Mouse (Mus musculus) stomach, postnatal 0 days (tissue): ENCODE data around the gene Glipr1l3. TPM values are rescaled to one million over a fixed set of nuclear protein-coding genes. Genes with fewer than 3 reads are reported as not detected.
"Not testable (repeated sequence)": the region's sequence is repeated elsewhere in the genome, so short reads cannot be mapped to it uniquely, and the experiment has no call there.

Experiments
- ATAC-seq: fragments of 200-750 bp; cut with Nextera tagmentation; 2 replicates; pipeline ENCODE4 v1.8.0; 2017; ENCODE audit not compliant: low FRiP score, low TSS enrichment
- DNase-seq: peaks from one replicate; pipeline ENCODE4 v3.0.0-alpha.2; 2016; ENCODE audit warnings: low spot score
- H3K27ac ChIP-seq: fragments of 300-500 bp; sonication (generic); replicated peaks from 2 replicates; pipeline ENCODE4 v1.5.1; 2014; ENCODE audit warnings: mild to moderate bottlenecking, control low read depth
- H3K27me3 ChIP-seq: fragments of 300-500 bp; sonication (generic); 2 replicates; pipeline ENCODE4 v1.6.1; 2014; ENCODE audit warnings: low read length; ENCODE audit not compliant: control insufficient read depth, insufficient read depth
- H3K36me3 ChIP-seq: fragments of 300-500 bp; sonication (generic); 2 replicates; pipeline ENCODE4 v1.6.1; 2014; ENCODE audit warnings: low read length, mixed read lengths; ENCODE audit not compliant: control insufficient read depth, insufficient read depth
- H3K4me1 ChIP-seq: fragments of 300-500 bp; sonication (generic); replicated peaks from 2 replicates; pipeline ENCODE4 v1.6.1; 2014; ENCODE audit warnings: antibody characterized with exemption; ENCODE audit not compliant: control insufficient read depth, insufficient read depth
- H3K4me2 ChIP-seq: fragments of 300-500 bp; sonication (generic); replicated peaks from 2 replicates; pipeline ENCODE4 v1.6.1; 2014; ENCODE audit warnings: low read depth, mild to moderate bottlenecking, control low read depth, moderate library complexity
- H3K4me3 ChIP-seq: fragments of 300-500 bp; sonication (generic); 2 replicates; pipeline ENCODE4 v1.5.1; 2014; ENCODE audit warnings: low read depth, low read length, control low read depth
- H3K9ac ChIP-seq: fragments of 300-500 bp; sonication (generic); 2 replicates; pipeline ENCODE4 v1.6.1; 2014; ENCODE audit warnings: mild to moderate bottlenecking, low read length, control low read depth, mixed read lengths
- H3K9me3 ChIP-seq: fragments of 300-500 bp; sonication (generic); 2 replicates; pipeline ENCODE4 v1.6.1; 2016; ENCODE audit warnings: low read length; ENCODE audit not compliant: control insufficient read depth
- CTCF ChIP-seq: IDR thresholded peaks from 2 replicates; pipeline ENCODE4 v1.5.1; 2016; ENCODE audit warnings: antibody characterized with exemption, low read depth, mild to moderate bottlenecking, moderate library complexity
- EP300 ChIP-seq: optimal IDR thresholded peaks from 2 replicates; pipeline ENCODE3; 2016; ENCODE audit warnings: antibody characterized with exemption
- WGBS: fragments of 180-500 bp; shearing (Covaris S2); extraction: QIAGEN DNeasy Blood & Tissue Kit; methylation state at CpG from one replicate; pipeline ENCODE4 v1.1.7; 2014; 5-methylcytosine and 5-hydroxymethylcytosine counted together
- polyA plus RNA-seq: library from polyadenylated mRNA; unstranded; fragments of >200 nt; fragmentation: Nextera tagmentation; extraction: Ambion mirVana; gene quantifications from 2 replicates; pipeline ENCODE4 v1.2.1, GENCODE M21; 2015

The Glipr1l3 gene
- polyA plus RNA-seq = not detected in 2 replicates

GRCm38 (mm10) chr10:112159882-112160560 is at the start of gene Glipr1l3:
TSS of gene Glipr1l3 (minus strand) at chr10:112160327.
- not testable (repeated sequence) for H3K36me3 ChIP-seq, H3K27ac ChIP-seq, H3K27me3 ChIP-seq, H3K4me3 ChIP-seq, H3K4me1 ChIP-seq, H3K9me3 ChIP-seq, H3K9ac ChIP-seq
- WGBS = 21% methylated on average over 15 of the region's 15 CpGs
- DNase-seq = peak; percentile 79
- peak within 1 kb of the TSS; percentile 15; the same call in 1 of the 2 replicates for H3K4me2 ChIP-seq
- peak; percentile 85 for ATAC-seq
- peak; percentile 86 for TF ChIP-seq CTCF

- H3K9me3 ChIP-seq = no peaks in the 10 kb centered on the region
- no peaks in the 10 kb centered on the region for H3K4me1 ChIP-seq
- no peak for ATAC-seq
- H3K4me3 ChIP-seq = no peak overlapping the region
- no peak overlapping the region for H3K4me2 ChIP-seq
- H3K9ac ChIP-seq = no peak overlapping the region
- TF ChIP-seq EP300 (no peak), CTCF (peak; percentile 77)
- DNase-seq = peak; percentile 15
- 59% methylated on average over 2 of the region's 2 CpGs for WGBS
- no peaks in the 10 kb centered on the region for H3K36me3 ChIP-seq
- no peak overlapping the region for H3K27ac ChIP-seq
- no peaks in the 10 kb centered on the region for H3K27me3 ChIP-seq
Observed at GRCm38 (mm10) chr10:112203463-112203862, 43.3 kb upstream of the Glipr1l3 start.

- H3K4me3 ChIP-seq, H3K36me3 ChIP-seq, ATAC-seq, H3K27ac ChIP-seq, H3K9ac ChIP-seq, H3K4me2 ChIP-seq, H3K27me3 ChIP-seq, DNase-seq, H3K9me3 ChIP-seq, H3K4me1 ChIP-seq: not testable (repeated sequence)
- WGBS = 80% methylated on average over 2 of the region's 2 CpGs
Observed at GRCm38 (mm10) chr10:112193919-112194318, 33.8 kb upstream of the Glipr1l3 start.

- not testable (repeated sequence) for H3K4me1 ChIP-seq, H3K36me3 ChIP-seq, H3K4me2 ChIP-seq, H3K27ac ChIP-seq, DNase-seq, H3K9me3 ChIP-seq, H3K27me3 ChIP-seq, ATAC-seq, H3K9ac ChIP-seq, H3K4me3 ChIP-seq
- WGBS = 21% methylated on average over 13 of the region's 13 CpGs
Observed at GRCm38 (mm10) chr10:112177027-112177426, 16.9 kb upstream of the Glipr1l3 start.

GRCm38 (mm10) chr10:112163168-112163766 is 3.1 kb upstream of the Glipr1l3 start, which contains the start of gene Caps2:
TSS of gene Caps2 (plus strand) at chr10:112163621.
- Histone ChIP-seq H3K4me2 (no peak within 1 kb of the TSS), H3K27me3 (no peaks in the 10 kb centered on the region)

GRCm38 (mm10) chr10:112139834-112140233 is 20.3 kb downstream of the Glipr1l3 start:
- Histone ChIP-seq H3K36me3 (no peaks in the 10 kb centered on the region), H3K27me3 (no peaks in the 10 kb centered on the region), H3K4me2 (no peak overlapping the region), H3K4me3 (no peak overlapping the region), H3K27ac (no peak overlapping the region), H3K4me1 (no peaks in the 10 kb centered on the region), H3K9ac (no peak overlapping the region), H3K9me3 (no peaks in the 10 kb centered on the region)
- no peak for DNase-seq
- WGBS = 47% methylated on average over 2 of the region's 2 CpGs
- ATAC-seq = no peak
- TF ChIP-seq CTCF = no peak
- TF ChIP-seq EP300 = no peak

More at GRCm38 (mm10) chr10:112163168-112163766, 3.1 kb upstream of the Glipr1l3 start, which contains the start of gene Caps2:
- H3K9me3 ChIP-seq = no peaks in the 10 kb centered on the region
- DNase-seq = peak; percentile 46
- no peak within 1 kb of the TSS for H3K4me3 ChIP-seq
- H3K27ac ChIP-seq = no peak within 1 kb of the TSS
- WGBS = 31% methylated on average over 4 of the region's 4 CpGs
- peak; percentile 89 for ATAC-seq
- H3K36me3 ChIP-seq = no peaks in the 10 kb centered on the region
- no peak within 1 kb of the TSS for H3K9ac ChIP-seq
- H3K4me1 ChIP-seq = no peaks in the 10 kb centered on the region
- TF ChIP-seq CTCF (no peak), EP300 (no peak)
